Mouse (Mus musculus) cerebellum, adult 9-10 months (tissue): Measurements from ENCODE around the gene Thsd7b.
"Not testable (repeated sequence)": the region's sequence is repeated elsewhere in the genome, so short reads cannot be mapped to it uniquely, and the experiment has no call there.

Experiments used
- DNase-seq: peaks from one replicate; pipeline ENCODE4 v3.0.0; 2022

Gene Thsd7b

GRCm38 (mm10) chr1:129850007-129850564 is 577.0 kb downstream of the Thsd7b start:
- DNase-seq, result no peak

DNA sequence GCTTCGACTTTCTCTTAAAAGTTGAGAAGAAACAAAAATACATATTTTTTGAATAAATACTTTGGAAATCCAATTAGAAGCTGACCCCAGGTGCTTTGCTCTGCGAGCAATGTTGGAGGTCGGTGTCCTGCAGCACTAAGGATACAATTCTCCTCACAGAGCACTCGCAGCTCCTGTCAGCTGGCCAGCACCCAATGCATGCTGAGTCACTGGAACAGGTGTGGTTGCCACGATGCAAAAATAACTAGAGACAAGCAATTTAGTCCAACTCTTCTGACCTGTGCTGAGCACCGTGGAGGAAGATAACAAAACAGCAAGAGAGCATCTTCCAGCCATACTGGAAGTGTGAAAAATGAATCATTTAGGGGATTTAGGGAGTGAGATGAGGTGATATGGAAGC is 594.6 kb downstream of the Thsd7b start:
- DNase-seq, result peak; percentile 57

DNA sequence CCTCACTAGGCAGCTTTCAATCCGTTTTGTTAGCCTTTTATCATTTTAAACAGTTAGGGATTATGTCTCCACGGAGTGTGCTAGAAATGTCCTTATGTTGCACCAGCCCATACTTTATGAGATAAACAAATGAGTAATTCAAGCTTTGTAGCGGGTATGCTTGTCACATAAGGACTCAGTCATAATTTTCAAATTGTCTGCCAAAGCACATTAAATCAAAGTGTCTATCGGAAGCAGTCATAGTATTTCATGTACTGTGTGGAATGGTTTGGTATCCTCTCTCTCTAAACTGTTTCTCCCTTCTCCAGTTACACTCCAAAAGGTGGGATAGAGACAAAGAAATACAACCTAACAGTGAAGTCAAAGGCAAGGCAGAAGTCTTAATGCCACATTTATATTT is 601.3 kb downstream of the Thsd7b start:
- DNase-seq, result no peak

- DNase-seq, result no peak
These were observed 614.8 kb downstream of the Thsd7b start for GRCm38 (mm10) chr1:129887861-129888260.

DNA sequence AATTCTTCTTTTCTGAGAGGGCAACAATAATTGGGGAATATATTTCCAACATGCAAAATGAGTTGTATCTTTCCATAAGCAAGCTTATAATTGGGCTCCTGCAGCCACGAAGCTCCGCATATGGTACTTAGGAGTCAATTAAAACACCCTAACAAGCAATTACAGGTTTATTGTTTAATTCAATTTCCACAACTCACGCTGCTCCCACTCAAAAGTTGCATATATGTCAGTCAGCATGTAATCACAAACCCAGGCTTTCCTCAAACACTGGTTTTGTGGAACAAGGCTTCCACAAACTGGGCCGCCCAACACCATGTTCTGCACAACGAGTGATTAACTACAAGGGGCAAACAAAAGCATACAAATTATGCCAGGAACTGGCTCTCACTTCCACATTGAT is 625.0 kb downstream of the Thsd7b start:
- no peak for DNase-seq

GRCm38 (mm10) chr1:129915484-129915883 is 642.4 kb downstream of the Thsd7b start:
- DNase-seq, result no peak

DNA sequence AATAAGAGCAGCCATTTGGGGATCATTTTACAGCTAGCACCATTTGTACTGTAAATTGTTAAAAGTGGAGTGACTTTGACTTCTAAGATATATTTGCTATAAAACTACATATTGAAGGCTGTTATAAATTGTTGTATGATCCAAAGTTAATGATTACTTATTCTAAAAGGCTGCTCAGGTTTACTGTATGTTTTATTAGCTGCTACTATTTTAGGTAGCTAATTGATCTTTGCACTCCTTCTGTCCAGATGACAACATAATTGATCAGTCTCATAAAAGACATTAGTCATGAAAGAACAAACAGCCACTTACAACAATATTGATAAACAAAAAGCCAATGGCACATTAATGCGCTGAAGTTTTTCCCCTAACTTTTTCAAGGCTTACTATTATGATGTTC is 644.5 kb downstream of the Thsd7b start:
- no peak for DNase-seq

- DNase-seq, result no peak
These were observed 646.3 kb downstream of the Thsd7b start for GRCm38 (mm10) chr1:129919385-129919784.

GRCm38 (mm10) chr1:129931003-129931402 is 657.9 kb downstream of the Thsd7b start:
- DNase-seq, result no peak

DNA sequence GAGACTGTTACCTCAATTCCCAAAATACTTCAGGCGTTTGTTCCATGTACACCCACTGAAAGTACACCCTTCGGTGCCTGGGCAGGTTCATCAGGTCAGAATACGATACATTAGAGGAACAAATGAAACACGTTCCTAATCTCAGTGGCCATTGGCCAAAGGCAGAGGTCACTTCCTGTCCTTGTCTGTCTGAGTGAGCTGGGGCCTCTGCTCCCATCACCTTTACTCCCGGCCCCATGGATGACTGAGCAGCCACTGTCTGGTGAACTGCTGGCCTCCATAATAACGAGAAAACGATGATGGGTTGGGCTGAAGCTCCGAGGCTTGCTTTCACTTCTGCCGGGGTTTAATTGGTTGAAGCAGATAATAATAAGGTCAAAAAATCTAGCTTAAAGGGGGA is 670.0 kb downstream of the Thsd7b start:
- no peak for DNase-seq

DNA sequence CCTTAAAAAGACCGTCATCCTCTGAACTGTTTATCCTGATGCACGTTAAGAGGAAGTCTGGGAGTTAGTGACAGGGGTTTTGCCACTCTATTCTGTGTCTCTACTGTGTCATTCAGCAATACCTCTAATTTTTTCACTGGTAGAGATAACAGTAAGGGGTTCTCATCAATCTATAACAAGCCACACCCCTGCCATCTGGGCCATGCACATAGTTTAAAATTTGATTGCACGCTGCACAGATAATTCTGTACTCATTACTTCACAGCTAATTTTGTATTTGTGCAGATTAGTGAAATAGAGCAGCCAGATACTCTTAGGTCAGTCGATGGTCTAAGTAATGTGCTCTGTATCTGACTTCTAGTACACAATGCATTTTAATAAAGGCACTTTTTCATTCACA is 673.9 kb downstream of the Thsd7b start:
- DNase-seq, result no peak

DNA sequence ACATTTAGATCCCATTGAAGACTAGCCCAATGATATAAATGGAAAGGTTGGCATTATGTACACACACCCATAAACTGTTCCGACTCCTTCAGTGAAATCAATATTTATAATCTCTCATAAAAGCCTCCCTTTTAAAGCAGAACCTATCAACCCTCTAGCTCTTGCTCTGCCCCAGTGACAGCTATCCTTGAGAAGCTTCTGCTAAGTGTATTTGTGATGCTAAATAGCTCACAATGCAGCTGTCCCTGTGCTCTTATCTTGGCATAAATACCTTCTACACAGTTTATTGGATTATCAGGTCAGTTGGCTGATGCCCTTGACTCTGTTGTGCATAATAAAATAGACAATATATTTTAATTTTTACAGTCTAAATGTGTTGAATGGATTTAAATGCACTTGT is 682.4 kb downstream of the Thsd7b start:
- DNase-seq, result no peak

DNA sequence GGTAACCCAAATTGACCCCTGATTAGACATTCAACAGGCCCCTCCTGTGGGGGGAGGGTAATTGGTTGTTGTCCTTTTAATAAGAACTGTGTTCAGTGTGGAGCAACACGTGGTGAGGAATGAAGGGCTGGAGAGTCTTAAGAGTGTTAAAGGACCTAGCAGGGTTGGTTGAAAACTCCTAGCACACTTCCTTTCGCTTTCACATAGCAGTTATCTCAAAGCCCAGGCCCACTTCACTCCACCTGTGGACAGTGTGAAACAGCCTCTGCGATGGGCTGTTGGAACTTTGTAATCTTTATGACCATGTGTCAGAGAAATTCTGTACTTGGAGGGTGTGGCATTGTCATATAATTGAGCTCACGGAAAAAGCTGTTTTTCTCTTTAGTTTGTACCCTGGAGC is 683.5 kb downstream of the Thsd7b start:
- DNase-seq, result no peak

GRCm38 (mm10) chr1:129959352-129959751 is 686.2 kb downstream of the Thsd7b start:
- DNase-seq, result not testable (repeated sequence)

DNA sequence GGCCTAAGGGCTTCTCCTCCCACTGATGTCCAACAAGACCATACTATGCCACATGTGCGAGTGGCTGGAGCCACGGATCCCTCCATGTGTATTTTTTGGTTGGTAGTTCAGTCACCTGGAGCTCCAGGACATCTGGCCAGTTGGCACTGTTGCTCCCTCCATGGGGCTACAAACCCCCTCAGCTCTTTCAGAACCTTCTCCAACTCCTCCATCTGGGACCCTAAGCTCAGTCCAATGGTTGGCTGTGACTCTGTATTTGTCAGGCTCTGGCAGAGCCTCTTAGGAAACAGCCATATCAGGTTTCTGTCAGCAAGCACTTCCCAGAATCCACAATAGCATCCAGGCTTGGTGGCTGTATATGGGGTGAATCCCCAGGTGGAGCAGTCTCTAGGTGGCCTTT is 690.1 kb downstream of the Thsd7b start:
- DNase-seq, result no peak

GRCm38 (mm10) chr1:129989247-129989646 is 716.1 kb downstream of the Thsd7b start:
- DNase-seq, result not testable (repeated sequence)

GRCm38 (mm10) chr1:129990821-129991220 is 717.7 kb downstream of the Thsd7b start:
- DNase-seq, result no peak

DNA sequence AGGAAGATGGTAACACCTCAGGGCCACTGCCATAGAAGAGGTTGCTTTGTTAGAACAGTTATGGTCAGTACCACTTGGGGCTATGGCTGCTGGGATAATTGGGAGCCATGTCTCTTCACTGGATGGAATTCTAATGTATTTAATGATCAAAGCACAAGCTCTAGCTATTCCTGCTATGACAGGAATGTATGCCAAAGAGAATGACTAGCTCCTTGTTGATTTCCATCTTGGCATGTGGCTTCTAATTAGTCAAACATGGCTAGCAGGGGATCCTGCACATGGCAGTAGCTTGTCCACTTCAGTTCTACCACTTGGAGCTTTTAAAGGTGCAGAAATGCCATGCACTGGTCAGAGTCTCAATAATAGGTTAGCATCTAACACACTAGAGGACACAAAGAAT is 781.9 kb downstream of the Thsd7b start:
- no peak for DNase-seq

- no peak for DNase-seq
These were observed 789.0 kb downstream of the Thsd7b start for GRCm38 (mm10) chr1:130062105-130062504.

DNA sequence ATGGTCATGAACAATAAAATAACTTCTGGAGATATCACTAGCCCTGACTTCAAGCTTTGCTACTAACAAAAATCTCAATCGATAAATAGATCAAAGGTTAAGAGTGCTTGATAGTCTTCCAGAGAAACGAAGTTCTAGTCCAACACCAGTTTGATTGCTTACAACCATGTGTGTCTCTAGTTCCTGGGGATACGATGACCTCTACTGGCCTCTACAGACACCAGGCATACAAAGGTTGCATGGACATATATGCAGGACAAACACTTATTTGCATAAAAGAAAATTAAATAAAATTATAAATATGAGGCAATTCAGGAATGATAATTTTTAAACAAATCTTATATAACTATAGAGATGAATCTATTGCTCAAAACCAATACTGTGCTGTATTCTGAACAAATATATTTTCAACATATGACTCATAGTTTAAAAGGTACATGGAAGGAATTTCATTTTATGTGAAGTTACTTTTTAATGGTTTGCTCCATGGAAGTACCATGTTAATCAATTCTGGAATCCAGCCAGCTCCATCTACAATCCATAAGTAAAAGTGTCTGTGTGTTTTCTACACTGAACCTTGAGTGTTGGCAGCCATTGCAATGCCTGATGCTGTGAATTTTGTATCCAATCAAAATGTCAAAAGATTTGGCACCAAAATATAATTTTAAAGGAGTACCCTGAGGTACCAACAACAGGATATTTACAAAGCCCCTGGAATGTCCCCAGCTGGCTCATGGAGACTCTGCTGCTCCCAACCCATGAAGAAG is 793.3 kb downstream of the Thsd7b start:
- DNase-seq, result no peak

GRCm38 (mm10) chr1:130083788-130084187 is 810.7 kb downstream of the Thsd7b start:
- DNase-seq, result no peak

GRCm38 (mm10) chr1:130085207-130085606 is 812.1 kb downstream of the Thsd7b start:
- no peak for DNase-seq

- DNase-seq, result no peak
These were observed 812.8 kb downstream of the Thsd7b start for GRCm38 (mm10) chr1:130085910-130086309.

DNA sequence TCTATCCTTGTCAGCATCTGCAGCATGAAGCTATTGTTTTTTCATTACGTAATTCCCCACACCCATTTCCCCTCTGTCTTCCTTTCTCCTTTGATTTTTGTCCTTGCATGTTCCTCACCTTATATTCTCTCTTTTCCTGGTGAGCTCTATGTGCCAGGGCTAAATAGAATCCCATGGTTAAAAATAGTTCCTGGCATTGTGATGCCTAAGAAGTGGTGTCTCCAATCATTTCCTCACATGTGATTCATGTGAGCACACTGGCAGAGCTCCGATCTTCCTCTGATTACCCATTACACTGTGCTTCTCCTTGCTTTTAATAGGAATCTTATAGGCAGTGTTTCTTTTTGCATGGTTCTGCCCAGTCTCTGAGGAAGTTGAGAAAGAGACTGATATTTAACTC is 826.1 kb downstream of the Thsd7b start:
- DNase-seq, result no peak
